Mouse (Mus musculus) liver, embryonic 14.5 days (tissue): ENCODE data around the gene Sstr5.

Experiments
- CTCF ChIP-seq: IDR thresholded peaks from 2 replicates; pipeline ENCODE4 v1.5.1; 2016; ENCODE audit warnings: antibody characterized with exemption, low read depth, control low read depth
- EP300 ChIP-seq: IDR thresholded peaks from 2 replicates; pipeline ENCODE4 v1.6.1; 2016; ENCODE audit warnings: antibody characterized with exemption, low read depth

DNA sequence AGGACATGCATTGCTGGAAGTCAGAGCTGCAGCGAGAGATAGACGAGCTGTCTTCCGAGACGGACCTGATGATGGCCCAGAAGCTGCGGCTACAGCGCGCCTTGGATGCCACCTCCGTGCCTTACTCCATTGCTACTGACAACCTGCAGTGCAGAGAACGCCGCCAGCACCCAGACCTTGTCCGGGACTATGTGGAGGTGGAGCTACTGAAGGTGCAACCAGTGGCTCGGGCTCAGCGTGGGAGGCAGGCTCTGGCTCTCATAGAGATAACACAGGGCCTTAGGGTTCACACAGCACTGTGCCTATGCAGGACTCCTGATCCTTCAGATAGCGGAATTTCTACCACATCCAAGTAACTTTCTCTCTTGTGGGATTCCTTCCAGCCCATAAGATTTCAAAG lies 25.0 kb downstream of the Sstr5 start:
- TF ChIP-seq CTCF: no peak
- no peak for TF ChIP-seq EP300
